Mouse (Mus musculus) limb, embryonic 13.5 days (tissue): ENCODE measurements around the gene Rin1. TPM values are rescaled to one million over a fixed set of nuclear protein-coding genes. Genes with fewer than 3 reads are reported as not detected.

Experiments
- ATAC-seq: fragments of 200-750 bp; cut with Nextera tagmentation; 2 replicates; pipeline ENCODE4 v1.8.0; 2017; ENCODE audit warnings: low read depth, moderate number of reproducible peaks, moderate TSS enrichment; ENCODE audit not compliant: low FRiP score
- H3K27ac ChIP-seq: fragments of 300-500 bp; sonication (generic); 2 replicates; pipeline ENCODE4 v1.5.1; 2015; ENCODE audit warnings: inconsistent platforms, mild to moderate bottlenecking, moderate library complexity
- H3K27me3 ChIP-seq: fragments of 300-500 bp; sonication (generic); 2 replicates; pipeline ENCODE4 v1.6.1; 2015; ENCODE audit warnings: mild to moderate bottlenecking, inconsistent platforms
- H3K36me3 ChIP-seq: fragments of 300-500 bp; sonication (generic); 2 replicates; pipeline ENCODE4 v1.6.1; 2015; ENCODE audit warnings: inconsistent platforms, mild to moderate bottlenecking, moderate library complexity
- H3K4me1 ChIP-seq: fragments of 300-500 bp; sonication (generic); 2 replicates; pipeline ENCODE4 v1.6.1; 2015; ENCODE audit warnings: inconsistent platforms
- H3K4me2 ChIP-seq: fragments of 300-500 bp; sonication (generic); replicated peaks from 2 replicates; pipeline ENCODE4 v1.6.1; 2015; ENCODE audit warnings: inconsistent platforms, mild to moderate bottlenecking, moderate library complexity
- H3K4me3 ChIP-seq: fragments of 300-500 bp; sonication (generic); 2 replicates; pipeline ENCODE4 v1.5.1; 2015; ENCODE audit warnings: moderate library complexity, mild to moderate bottlenecking, inconsistent platforms
- H3K9ac ChIP-seq: fragments of 300-500 bp; sonication (generic); 2 replicates; pipeline ENCODE4 v1.6.1; 2015; ENCODE audit warnings: mild to moderate bottlenecking, inconsistent platforms
- H3K9me3 ChIP-seq: fragments of 300-500 bp; sonication (generic); 2 replicates; pipeline ENCODE4 v1.6.1; 2016; ENCODE audit warnings: inconsistent platforms
- WGBS: fragments of 180-500 bp; shearing (Covaris S2); methylation state at CpG from one replicate; pipeline ENCODE4 v1.1.7; 2015; 5-methylcytosine and 5-hydroxymethylcytosine counted together
- polyA plus RNA-seq: library from polyadenylated mRNA; unstranded; fragments of >200 nt; fragmentation: Nextera tagmentation; extraction: Ambion mirVana; gene quantifications from 2 replicates; pipeline ENCODE4 v1.2.1, GENCODE M21; 2015

Rin1 gene
- polyA plus RNA-seq, 1 experiment from 2014 or later: 1.7 TPM

GRCm38 (mm10) chr19:5048138-5049056, 1.9 kb upstream of the Rin1 start:
- no peaks in the 10 kb centered on the region for H3K9me3 ChIP-seq
- H3K9ac ChIP-seq: no peak overlapping the region
- H3K4me3 ChIP-seq: no peak overlapping the region
- H3K27ac ChIP-seq: no peak overlapping the region
- no peak for ATAC-seq
- H3K4me1 ChIP-seq: peaks cover 25% of the 10 kb centered on the region
- peaks cover 41% of the 10 kb centered on the region for H3K27me3 ChIP-seq
- H3K36me3 ChIP-seq: peaks cover 50% of the 10 kb centered on the region
- H3K4me2 ChIP-seq: no peak overlapping the region
- WGBS: 84% methylated on average over 14 of the region's 14 CpGs

DNA sequence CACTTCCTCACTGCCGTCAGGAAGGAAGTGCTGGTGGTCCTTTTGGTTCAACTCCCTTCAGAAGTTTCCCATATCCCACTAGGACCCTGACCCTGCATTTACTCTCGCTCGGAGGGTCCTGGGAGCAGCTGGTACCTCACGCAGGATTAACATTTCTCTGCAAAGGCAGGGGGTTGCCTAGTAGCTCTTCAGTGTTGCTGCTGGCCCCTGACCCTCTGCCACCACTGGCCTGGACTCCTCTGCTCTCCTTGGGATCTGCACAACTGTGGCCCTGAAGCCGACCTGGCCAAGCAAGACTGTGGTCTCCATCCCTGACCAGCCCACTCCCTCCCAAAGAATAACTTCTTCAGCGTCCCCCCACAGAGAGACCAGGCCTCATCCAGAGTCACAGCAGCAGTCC, 956 bp upstream of the Rin1 start:
- H3K9me3 ChIP-seq: no peaks in the 10 kb centered on the region
- H3K27me3 ChIP-seq: peaks cover 50% of the 10 kb centered on the region
- H3K4me1 ChIP-seq: peaks cover 25% of the 10 kb centered on the region
- no peak for ATAC-seq
- no peak overlapping the region for H3K4me3 ChIP-seq
- peaks cover 43% of the 10 kb centered on the region for H3K36me3 ChIP-seq
- WGBS: 79% methylated on average over 6 of the region's 6 CpGs
- H3K9ac ChIP-seq: no peak overlapping the region
- H3K27ac ChIP-seq: no peak overlapping the region
- no peak overlapping the region for H3K4me2 ChIP-seq

DNA sequence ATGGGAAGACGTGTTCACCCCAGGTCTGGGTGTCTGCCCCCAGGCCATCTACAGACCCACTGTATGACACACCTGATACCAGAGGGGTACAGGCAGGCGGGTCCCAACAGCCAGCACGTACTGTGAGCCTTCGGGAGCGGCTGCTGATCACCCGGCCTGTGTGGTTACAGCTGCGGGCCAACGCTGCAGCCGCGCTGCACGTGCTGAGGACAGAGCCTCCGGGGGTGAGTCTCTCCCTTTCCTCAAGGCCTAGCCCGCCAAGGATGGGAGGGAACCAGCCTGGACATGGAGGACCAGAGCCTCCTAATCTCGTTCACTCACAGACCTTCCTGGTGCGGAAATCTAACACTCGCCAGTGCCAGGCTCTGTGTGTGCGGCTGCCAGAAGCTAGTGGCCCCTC, 750 bp downstream of the Rin1 start:
- Histone ChIP-seq H3K9me3 (no peaks in the 10 kb centered on the region), H3K9ac (peak overlapping the region; percentile 50), H3K36me3 (peaks cover 37% of the 10 kb centered on the region), H3K27me3 (peaks cover 63% of the 10 kb centered on the region), H3K4me3 (peak overlapping the region; percentile 24), H3K4me1 (peaks cover 25% of the 10 kb centered on the region), H3K4me2 (peak overlapping the region; percentile 47), H3K27ac (no peak overlapping the region)
- no peak for ATAC-seq
- WGBS: 5% methylated on average over 17 of the region's 17 CpGs

DNA sequence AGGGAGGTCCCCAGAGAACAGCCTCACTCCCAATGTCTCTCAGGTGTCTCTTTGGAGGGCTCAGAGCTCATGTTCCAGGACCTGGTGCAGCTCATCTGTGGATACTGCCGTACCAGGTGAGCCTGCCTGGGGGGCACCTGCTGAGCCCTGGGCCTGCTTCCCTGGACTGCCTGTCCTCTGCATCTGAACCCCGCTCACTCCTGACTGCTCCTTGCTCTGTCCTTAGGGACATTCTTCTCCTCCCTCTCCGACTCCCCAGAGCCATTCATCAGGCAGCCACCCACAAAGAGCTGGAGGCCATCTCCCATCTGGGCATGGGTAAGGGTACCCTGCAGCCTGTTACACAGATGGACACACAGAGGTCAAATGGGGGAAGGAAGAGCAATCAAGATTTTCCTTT, 1.2 kb downstream of the Rin1 start:
- peak overlapping the region; percentile 24; the same call in 1 of the 2 replicates for H3K4me3 ChIP-seq
- WGBS: 39% methylated on average over 3 of the region's 3 CpGs
- peaks cover 28% of the 10 kb centered on the region for H3K4me1 ChIP-seq
- H3K4me2 ChIP-seq: peak overlapping the region; percentile 47
- peaks cover 32% of the 10 kb centered on the region for H3K36me3 ChIP-seq
- no peak overlapping the region for H3K27ac ChIP-seq
- H3K27me3 ChIP-seq: peaks cover 63% of the 10 kb centered on the region
- 0 out of 2 replicates have a peak overlapping the region, but pooled peaks have one; percentile 50 for H3K9ac ChIP-seq
- no peak for ATAC-seq
- H3K9me3 ChIP-seq: no peaks in the 10 kb centered on the region

GRCm38 (mm10) chr19:5052166-5052822, 2.0 kb downstream of the Rin1 start:
- 27% methylated on average over 25 of the region's 25 CpGs for WGBS

GRCm38 (mm10) chr19:5052853-5053252, 2.6 kb downstream of the Rin1 start:
- 56% methylated on average over 17 of the region's 17 CpGs for whole genome bisulfite sequencing
- no peak overlapping the region for H3K27ac ChIP-seq
- ATAC-seq: no peak
- H3K4me2 ChIP-seq: no peak overlapping the region
- H3K4me3 ChIP-seq: no peak overlapping the region
- H3K9me3 ChIP-seq: no peaks in the 10 kb centered on the region
- H3K4me1 ChIP-seq: peaks cover 32% of the 10 kb centered on the region
- H3K36me3 ChIP-seq: peaks cover 18% of the 10 kb centered on the region
- H3K9ac ChIP-seq: no peak overlapping the region
- H3K27me3 ChIP-seq: peaks cover 63% of the 10 kb centered on the region

More at GRCm38 (mm10) chr19:5052166-5052822, 2.0 kb downstream of the Rin1 start:
- Histone ChIP-seq H3K27ac (no peak overlapping the region), H3K4me1 (peaks cover 31% of the 10 kb centered on the region), H3K4me3 (no peak overlapping the region), H3K4me2 (peak overlapping the region; percentile 23; the same call in 1 of the 2 replicates), H3K9me3 (no peaks in the 10 kb centered on the region), H3K9ac (no peak overlapping the region), H3K27me3 (peaks cover 63% of the 10 kb centered on the region), H3K36me3 (peaks cover 24% of the 10 kb centered on the region)
- ATAC-seq: no peak

- Histone ChIP-seq H3K4me3 (no peak overlapping the region), H3K9ac (no peak overlapping the region), H3K27me3 (peaks cover 63% of the 10 kb centered on the region), H3K27ac (no peak overlapping the region), H3K4me2 (no peak overlapping the region), H3K9me3 (no peaks in the 10 kb centered on the region), H3K4me1 (peaks cover 42% of the 10 kb centered on the region), H3K36me3 (peaks cover 8% of the 10 kb centered on the region)
- WGBS: 19% methylated on average over 9 of the region's 9 CpGs
- no peak for ATAC-seq
These were observed 3.6 kb downstream of the Rin1 start for GRCm38 (mm10) chr19:5053909-5054308.

- peaks cover 47% of the 10 kb centered on the region for H3K4me1 ChIP-seq
- no peak for ATAC-seq
These were observed 6.0 kb downstream of the Rin1 start for GRCm38 (mm10) chr19:5056251-5056650.

GRCm38 (mm10) chr19:5057876-5058775, 7.8 kb downstream of the Rin1 start:
- H3K4me1 ChIP-seq: peaks cover 43% of the 10 kb centered on the region
- H3K4me3 ChIP-seq: no peak overlapping the region
- no peaks in the 10 kb centered on the region for H3K36me3 ChIP-seq
- WGBS: 26% methylated on average over 16 of the region's 16 CpGs
- peaks cover 24% of the 10 kb centered on the region for H3K27me3 ChIP-seq
- H3K27ac ChIP-seq: no peak overlapping the region; the same call in 1 of the 2 replicates
- H3K9me3 ChIP-seq: no peaks in the 10 kb centered on the region
- H3K4me2 ChIP-seq: no peak overlapping the region
- H3K9ac ChIP-seq: peak overlapping the region; percentile 32; the same call in 1 of the 2 replicates
- ATAC-seq: no peak

More at GRCm38 (mm10) chr19:5056251-5056650, 6.0 kb downstream of the Rin1 start:
- Histone ChIP-seq H3K9ac (no peak overlapping the region), H3K27me3 (peaks cover 43% of the 10 kb centered on the region), H3K4me2 (peak overlapping the region; percentile 25; the same call in 1 of the 2 replicates), H3K4me3 (no peak overlapping the region), H3K36me3 (no peaks in the 10 kb centered on the region), H3K27ac (no peak overlapping the region), H3K9me3 (no peaks in the 10 kb centered on the region)
- 8% methylated on average over 6 of the region's 6 CpGs for WGBS

- WGBS: 19% methylated on average over 10 of the region's 10 CpGs
- peaks cover 43% of the 10 kb centered on the region for H3K4me1 ChIP-seq
- no peak for ATAC-seq
- H3K36me3 ChIP-seq: no peaks in the 10 kb centered on the region
- H3K4me2 ChIP-seq: 0 out of 2 replicates have a peak overlapping the region, but pooled peaks have one; percentile 9
- no peak overlapping the region for H3K4me3 ChIP-seq
- H3K27me3 ChIP-seq: peaks cover 15% of the 10 kb centered on the region
- no peaks in the 10 kb centered on the region for H3K9me3 ChIP-seq
- no peak overlapping the region; the same call in 1 of the 2 replicates for H3K27ac ChIP-seq
- H3K9ac ChIP-seq: peak overlapping the region; percentile 32
These were observed 8.8 kb downstream of the Rin1 start for GRCm38 (mm10) chr19:5058801-5059771.
